Mouse (Mus musculus): Measurements from ENCODE around the gene Fgfr2. TPM values are rescaled to one million over a fixed set of nuclear protein-coding genes. Genes with fewer than 3 reads are reported as not detected.
"Not testable (repeated sequence)": the region's sequence is repeated elsewhere in the genome, so short reads cannot be mapped to it uniquely, and the experiment has no call there.

The Fgfr2 gene
- polyA plus RNA-seq, 1 experiment, result 114 TPM

DNA sequence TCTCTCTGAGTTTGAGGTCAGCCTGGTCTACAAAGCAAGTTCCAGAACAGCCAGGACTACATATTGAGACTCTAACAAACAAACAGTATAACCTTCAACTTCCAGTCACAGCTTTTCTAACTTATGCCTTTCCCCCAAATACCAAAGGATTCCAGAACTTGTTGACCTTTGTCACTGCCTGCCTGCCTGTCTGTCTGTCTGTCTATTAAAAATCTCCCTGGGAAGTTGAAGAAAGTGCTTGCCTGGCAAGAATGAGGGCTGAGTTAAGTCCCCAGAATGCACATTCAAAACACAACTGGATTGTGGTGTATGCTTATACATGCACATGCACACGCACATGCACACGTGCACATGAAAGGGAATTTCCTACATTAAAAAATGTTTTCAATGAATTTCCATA, 2502.1 kb downstream of the Fgfr2 start:
- DNase-seq, result no peak
- TF ChIP-seq POLR2A (IDR thresholded peaks at IDR 0.05; ENCODE audit: borderline replicate concordance, extremely low read depth, low read depth, low read length), result no peak
- no peak for TF ChIP-seq CTCF (IDR thresholded peaks at IDR 0.05; ENCODE audit: insufficient read depth, low read length)
- no peaks in the 10 kb centered on the region for H3K4me1 ChIP-seq (ENCODE audit: control insufficient read depth, insufficient read depth, low read length)
- H3K4me3 ChIP-seq (replicated peaks; ENCODE audit: extremely low read depth, low read depth, low read length), result no peak overlapping the region
- 86% methylated on average over 2 of the region's 2 CpGs for WGBS

DNA sequence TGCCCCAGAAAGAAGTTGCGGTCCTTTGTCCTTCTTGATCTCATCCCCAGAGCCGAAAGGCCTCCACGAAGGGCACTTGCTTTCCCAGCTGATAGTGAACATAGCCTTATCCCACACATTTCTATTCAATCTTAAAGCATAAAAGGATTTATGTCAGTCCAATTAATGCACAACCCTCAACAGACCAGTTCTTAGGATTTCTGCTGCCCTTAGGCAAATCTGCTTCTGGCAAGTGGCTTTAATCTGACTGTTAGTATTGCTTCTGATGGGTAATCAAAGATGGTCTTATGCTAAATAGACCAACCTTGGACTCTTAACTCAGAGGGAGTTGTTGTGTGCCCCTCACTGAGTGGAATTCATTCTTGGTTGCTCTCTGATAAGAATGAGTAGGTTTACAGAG, 2505.6 kb downstream of the Fgfr2 start:
- H3K4me3 ChIP-seq (replicated peaks; ENCODE audit: extremely low read depth, low read depth, low read length), result no peak overlapping the region
- no peak for TF ChIP-seq CTCF (IDR thresholded peaks at IDR 0.05; ENCODE audit: insufficient read depth, low read length)
- DNase-seq, result no peak
- no peaks in the 10 kb centered on the region for H3K4me1 ChIP-seq (ENCODE audit: control insufficient read depth, insufficient read depth, low read length)
- 94% methylated on average over 3 of the region's 3 CpGs for WGBS

DNA sequence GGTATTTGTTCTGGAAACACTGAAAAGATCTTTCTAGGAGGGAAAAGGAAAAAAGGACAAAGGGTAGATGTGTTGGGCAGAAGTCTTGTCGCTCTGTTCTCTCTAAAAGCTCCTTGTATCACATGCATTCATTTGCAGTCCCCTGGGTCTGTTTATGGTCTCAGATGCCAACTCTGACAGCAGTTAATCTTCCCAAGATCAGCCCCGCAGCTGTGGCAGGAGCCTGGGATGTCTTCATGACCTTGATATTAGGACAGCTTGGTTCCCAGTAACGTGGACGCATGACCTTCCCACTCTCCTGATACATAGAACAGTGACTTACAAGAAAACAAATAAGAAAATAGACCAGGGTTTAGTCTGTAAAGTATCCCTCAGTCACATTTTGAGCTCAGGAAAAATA, 2509.2 kb downstream of the Fgfr2 start:
- TF ChIP-seq CTCF (IDR thresholded peaks at IDR 0.05; ENCODE audit: insufficient read depth, low read length) (no peak), POLR2A (IDR thresholded peaks at IDR 0.05; ENCODE audit: borderline replicate concordance, extremely low read depth, low read depth, low read length) (no peak)
- WGBS, result 58% methylated on average over 4 of the region's 4 CpGs
- H3K4me3 ChIP-seq (replicated peaks; ENCODE audit: extremely low read depth, low read depth, low read length), result no peak overlapping the region
- no peaks in the 10 kb centered on the region for H3K4me1 ChIP-seq (ENCODE audit: control insufficient read depth, insufficient read depth, low read length)
- DNase-seq, result no peak

DNA sequence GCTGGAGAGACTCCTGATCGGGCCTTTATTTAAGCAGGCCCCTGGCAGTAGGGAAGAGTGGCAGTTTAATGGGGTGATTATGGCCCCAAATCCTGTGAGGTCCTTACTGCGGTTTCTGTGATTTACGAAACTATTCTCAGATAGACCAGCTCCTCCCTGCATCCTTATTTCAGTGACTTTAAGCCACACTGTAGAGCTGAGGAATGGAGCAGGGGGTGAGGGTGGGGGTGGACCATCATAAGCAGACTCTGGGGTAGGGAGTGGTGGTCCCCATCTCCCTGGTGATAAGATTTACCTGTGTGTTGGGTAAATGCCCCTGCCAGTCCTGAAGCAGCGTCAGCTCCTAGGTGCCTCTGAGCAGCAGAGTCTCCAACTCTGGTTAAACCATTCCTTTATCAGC, 2516.2 kb downstream of the Fgfr2 start:
- no peak for TF ChIP-seq POLR2A (IDR thresholded peaks at IDR 0.05; ENCODE audit: borderline replicate concordance, extremely low read depth, low read depth, low read length)
- no peak for TF ChIP-seq CTCF (IDR thresholded peaks at IDR 0.05; ENCODE audit: insufficient read depth, low read length)

DNA sequence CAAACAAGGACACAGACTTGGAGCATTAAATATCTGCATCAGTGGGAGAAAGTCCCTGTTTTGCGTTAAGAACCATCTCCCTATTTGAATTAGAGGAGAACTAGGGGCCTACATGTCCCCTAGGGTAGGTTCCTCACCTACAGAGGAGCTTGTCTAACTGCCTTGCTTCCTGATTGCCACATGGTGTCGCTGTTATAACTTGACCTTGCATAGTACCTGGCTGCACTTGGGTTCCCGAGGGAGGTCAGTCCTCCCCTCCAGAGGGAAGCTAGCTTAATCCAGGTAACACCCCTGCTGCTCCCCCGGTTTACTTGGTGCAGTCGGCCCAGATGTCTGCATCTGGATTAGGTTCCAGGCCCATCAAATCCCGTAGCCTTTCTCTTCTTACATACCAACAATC, 2518.0 kb downstream of the Fgfr2 start:
- WGBS, result 20% methylated on average over 6 of the region's 6 CpGs
- H3K4me3 ChIP-seq (replicated peaks; ENCODE audit: extremely low read depth, low read depth, low read length), result no peak overlapping the region
- H3K4me1 ChIP-seq (ENCODE audit: control insufficient read depth, insufficient read depth, low read length), result no peaks in the 10 kb centered on the region
- no peak for TF ChIP-seq POLR2A (IDR thresholded peaks at IDR 0.05; ENCODE audit: borderline replicate concordance, extremely low read depth, low read depth, low read length)
- peak; percentile 66 for TF ChIP-seq CTCF (IDR thresholded peaks at IDR 0.05; ENCODE audit: insufficient read depth, low read length)
- no peak for DNase-seq

More for the DNA sequence above, 2516.2 kb downstream of the Fgfr2 start:
- Histone ChIP-seq H3K4me1 (ENCODE audit: control insufficient read depth, insufficient read depth, low read length) (no peaks in the 10 kb centered on the region), H3K4me3 (replicated peaks; ENCODE audit: extremely low read depth, low read depth, low read length) (no peak overlapping the region)
- 94% methylated on average over 4 of the region's 4 CpGs for WGBS
- DNase-seq, result no peak

DNA sequence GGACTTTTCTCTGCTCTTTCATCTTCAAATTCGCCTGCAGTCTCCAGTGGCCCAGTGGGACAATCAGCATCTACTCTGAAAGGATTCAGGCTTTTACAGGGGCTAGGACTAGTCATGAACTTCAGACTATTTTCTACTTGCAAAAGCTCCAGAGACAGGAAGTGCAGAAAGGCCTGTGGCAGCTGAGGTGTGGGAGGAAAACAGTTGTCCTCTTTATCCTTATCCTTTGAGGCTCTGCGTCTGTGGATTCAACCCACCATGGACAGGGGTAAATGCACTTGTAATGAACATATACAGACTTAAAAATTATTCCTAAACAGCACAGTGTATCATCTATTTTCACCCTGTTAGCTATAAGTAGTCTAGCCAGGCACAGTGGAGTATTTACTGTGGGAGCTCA, 2518.8 kb downstream of the Fgfr2 start:
- no peak for TF ChIP-seq CTCF (IDR thresholded peaks at IDR 0.05; ENCODE audit: insufficient read depth, low read length)
- no peak for TF ChIP-seq POLR2A (IDR thresholded peaks at IDR 0.05; ENCODE audit: borderline replicate concordance, extremely low read depth, low read depth, low read length)
- Histone ChIP-seq H3K4me1 (ENCODE audit: control insufficient read depth, insufficient read depth, low read length) (no peaks in the 10 kb centered on the region), H3K4me3 (replicated peaks; ENCODE audit: extremely low read depth, low read depth, low read length) (no peak overlapping the region)
- no peak for DNase-seq
- 69% methylated on average over 2 of the region's 2 CpGs for whole genome bisulfite sequencing

DNA sequence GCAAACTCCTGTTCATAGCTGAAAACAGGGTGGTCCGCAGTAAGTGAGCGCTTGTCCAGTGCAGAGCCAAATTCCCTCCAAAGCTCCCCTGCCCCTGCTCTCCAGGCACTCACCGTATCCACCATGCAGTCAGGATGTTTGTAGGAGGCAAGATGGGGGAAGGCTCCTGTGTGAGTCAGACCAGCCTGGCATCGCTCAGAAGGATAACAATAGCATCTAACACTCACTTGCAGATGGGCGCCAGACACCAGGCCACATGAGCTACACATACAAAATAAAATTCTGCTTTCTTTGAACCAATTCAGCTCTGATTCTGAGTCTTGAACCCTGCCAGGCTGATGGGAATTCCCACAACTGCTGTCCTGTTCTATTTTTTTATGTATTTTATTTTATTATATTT, 2519.6 kb downstream of the Fgfr2 start:
- TF ChIP-seq POLR2A (IDR thresholded peaks at IDR 0.05; ENCODE audit: borderline replicate concordance, extremely low read depth, low read depth, low read length), result no peak
- TF ChIP-seq CTCF (IDR thresholded peaks at IDR 0.05; ENCODE audit: insufficient read depth, low read length), result no peak
- 81% methylated on average over 5 of the region's 5 CpGs for WGBS

DNA sequence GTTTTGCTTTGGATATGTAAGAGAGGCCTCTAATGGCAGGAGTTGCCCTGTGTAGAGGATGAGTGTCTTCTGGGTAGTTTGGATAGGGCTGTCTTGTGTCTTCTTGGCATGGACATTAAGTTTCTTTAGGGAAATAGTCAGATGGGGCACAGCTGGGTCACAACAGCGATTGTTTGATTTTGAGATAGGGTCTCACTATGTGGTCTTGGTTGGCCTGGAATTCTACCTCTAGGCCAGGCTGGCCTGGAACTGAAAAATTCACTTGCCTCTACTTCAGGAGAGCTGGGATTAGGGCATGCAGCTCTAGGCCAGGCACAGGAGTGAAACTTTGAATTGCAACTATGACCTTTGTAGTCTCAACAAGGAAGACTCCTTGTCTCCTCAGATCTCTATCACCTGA, 2520.3 kb downstream of the Fgfr2 start:
- Histone ChIP-seq H3K4me1 (ENCODE audit: control insufficient read depth, insufficient read depth, low read length) (no peaks in the 10 kb centered on the region), H3K4me3 (replicated peaks; ENCODE audit: extremely low read depth, low read depth, low read length) (no peak overlapping the region)
- 75% methylated on average over 1 of the region's 1 CpGs for WGBS
- no peak for TF ChIP-seq POLR2A (IDR thresholded peaks at IDR 0.05; ENCODE audit: borderline replicate concordance, extremely low read depth, low read depth, low read length)
- TF ChIP-seq CTCF (IDR thresholded peaks at IDR 0.05; ENCODE audit: insufficient read depth, low read length), result no peak
- DNase-seq, result no peak

More for the DNA sequence above, 2519.6 kb downstream of the Fgfr2 start:
- no peaks in the 10 kb centered on the region for H3K4me1 ChIP-seq (ENCODE audit: control insufficient read depth, insufficient read depth, low read length)
- H3K4me3 ChIP-seq (replicated peaks; ENCODE audit: extremely low read depth, low read depth, low read length), result no peak overlapping the region
- DNase-seq, result no peak

DNA sequence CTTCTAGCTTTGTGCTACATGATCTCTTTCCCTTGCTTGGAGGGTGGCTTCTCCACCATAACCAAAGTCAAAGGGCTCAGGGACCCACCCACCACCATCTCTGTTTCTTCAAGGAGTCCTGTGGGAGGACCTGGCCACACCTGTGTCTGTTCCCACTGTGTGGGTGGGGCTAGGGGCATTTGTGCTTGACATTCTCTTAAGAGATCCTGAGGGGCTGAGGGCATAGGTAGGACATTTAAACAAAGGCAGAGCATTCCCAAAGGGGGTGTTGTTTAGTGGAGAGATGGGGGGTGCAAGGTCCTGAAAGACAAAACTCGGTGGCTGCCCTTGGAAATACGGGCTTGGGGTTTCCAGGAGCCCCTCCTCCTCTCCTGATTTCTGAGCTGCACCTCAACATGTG, 2522.6 kb downstream of the Fgfr2 start:
- no peak overlapping the region for H3K4me3 ChIP-seq (replicated peaks; ENCODE audit: extremely low read depth, low read depth, low read length)
- no peaks in the 10 kb centered on the region for H3K4me1 ChIP-seq (ENCODE audit: control insufficient read depth, insufficient read depth, low read length)
- DNase-seq, result no peak
- WGBS, result 48% methylated on average over 2 of the region's 2 CpGs
- no peak for TF ChIP-seq CTCF (IDR thresholded peaks at IDR 0.05; ENCODE audit: insufficient read depth, low read length)
- no peak for TF ChIP-seq POLR2A (IDR thresholded peaks at IDR 0.05; ENCODE audit: borderline replicate concordance, extremely low read depth, low read depth, low read length)

DNA sequence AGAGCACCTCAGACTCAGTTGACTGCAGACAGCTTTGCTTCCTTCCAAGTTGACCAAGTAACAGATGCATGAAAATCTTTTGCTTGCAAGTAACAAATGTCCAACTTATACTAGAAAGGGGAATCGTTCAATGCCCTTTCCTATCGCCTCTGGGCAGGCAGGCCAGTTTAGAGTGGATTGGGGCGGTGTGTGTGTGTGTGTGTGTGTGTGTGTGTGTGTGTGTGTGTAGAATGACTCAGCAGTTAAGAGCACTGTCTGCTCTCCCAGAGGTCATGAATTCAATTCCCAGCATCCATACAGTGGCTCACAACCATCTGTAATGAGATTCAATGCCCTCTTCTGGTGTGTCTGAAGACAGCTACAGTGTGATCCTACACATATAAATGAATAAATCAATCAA, 2523.1 kb downstream of the Fgfr2 start:
- WGBS, result 77% methylated on average over 3 of the region's 3 CpGs
- no peak for DNase-seq
- H3K4me3 ChIP-seq (replicated peaks; ENCODE audit: extremely low read depth, low read depth, low read length), result no peak overlapping the region
- H3K4me1 ChIP-seq (ENCODE audit: control insufficient read depth, insufficient read depth, low read length), result no peaks in the 10 kb centered on the region
- TF ChIP-seq POLR2A (IDR thresholded peaks at IDR 0.05; ENCODE audit: borderline replicate concordance, extremely low read depth, low read depth, low read length), result no peak
- no peak for TF ChIP-seq CTCF (IDR thresholded peaks at IDR 0.05; ENCODE audit: insufficient read depth, low read length)

DNA sequence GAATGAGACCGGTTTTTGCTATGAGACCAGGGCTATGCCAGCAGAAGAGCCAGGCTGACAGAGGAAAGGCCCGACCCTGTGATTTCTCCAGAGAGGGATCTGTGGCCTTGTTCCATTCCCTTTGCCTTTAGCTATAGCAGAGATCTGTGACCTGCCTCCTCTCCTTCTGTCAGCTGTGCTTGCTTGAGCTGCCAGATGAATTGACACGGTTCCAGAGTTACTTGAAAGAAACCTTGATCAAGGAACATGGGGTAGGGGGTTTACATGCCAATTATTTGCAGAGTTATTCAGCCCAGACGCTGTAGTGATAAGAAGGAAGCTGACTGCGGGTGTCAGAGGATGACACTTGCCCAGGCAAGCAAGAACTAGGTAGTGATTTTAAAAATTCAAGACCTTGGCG, 2525.6 kb downstream of the Fgfr2 start:
- DNase-seq, result no peak
- WGBS, result 72% methylated on average over 6 of the region's 6 CpGs
- Histone ChIP-seq H3K4me3 (replicated peaks; ENCODE audit: extremely low read depth, low read depth, low read length) (no peak overlapping the region), H3K4me1 (ENCODE audit: control insufficient read depth, insufficient read depth, low read length) (no peaks in the 10 kb centered on the region)
- TF ChIP-seq CTCF (IDR thresholded peaks at IDR 0.05; ENCODE audit: insufficient read depth, low read length), result no peak
- TF ChIP-seq POLR2A (IDR thresholded peaks at IDR 0.05; ENCODE audit: borderline replicate concordance, extremely low read depth, low read depth, low read length), result no peak

DNA sequence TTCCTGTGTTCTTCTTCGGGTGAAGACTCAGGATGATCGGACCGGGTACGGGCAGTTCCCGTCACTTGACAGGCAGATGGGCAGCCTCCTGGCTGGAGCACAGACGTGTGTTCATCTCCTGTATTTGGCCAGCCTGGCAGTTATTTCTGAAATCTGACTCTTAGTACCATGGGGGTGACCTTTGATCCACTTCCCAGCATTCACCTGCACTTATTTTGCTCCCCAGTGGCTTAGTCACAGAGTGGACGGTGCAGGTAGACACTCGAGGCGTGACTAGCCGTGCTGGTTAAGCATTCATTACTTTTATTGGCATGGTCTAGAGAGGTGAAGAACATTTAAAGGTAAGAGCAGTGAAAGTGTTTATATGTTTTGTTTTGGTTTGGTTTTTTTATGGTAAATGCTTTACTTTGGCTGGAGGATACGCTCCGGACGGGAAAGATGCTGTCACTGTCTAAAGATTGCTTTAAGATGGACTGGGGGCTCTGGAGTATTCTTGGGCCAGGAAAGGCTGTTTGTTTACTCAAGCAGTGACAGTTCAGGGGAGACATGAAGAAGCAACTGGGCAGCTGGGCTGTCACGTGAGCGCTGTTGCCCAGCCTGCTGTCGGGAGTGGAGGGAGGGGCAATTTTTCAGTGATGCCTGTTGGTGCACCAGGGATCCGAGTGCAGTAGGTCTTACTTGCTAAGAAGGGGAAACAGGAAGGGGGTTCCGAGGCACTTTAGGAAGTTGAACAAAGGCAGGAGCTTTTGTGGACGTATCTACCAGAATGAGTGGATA, 2526.9 kb downstream of the Fgfr2 start:
- not testable (repeated sequence) for H3K4me1 ChIP-seq (ENCODE audit: control insufficient read depth, insufficient read depth, low read length); DNase-seq; H3K4me3 ChIP-seq (replicated peaks; ENCODE audit: extremely low read depth, low read depth, low read length)
- WGBS, result 24% methylated on average over 9 of the region's 19 CpGs

DNA sequence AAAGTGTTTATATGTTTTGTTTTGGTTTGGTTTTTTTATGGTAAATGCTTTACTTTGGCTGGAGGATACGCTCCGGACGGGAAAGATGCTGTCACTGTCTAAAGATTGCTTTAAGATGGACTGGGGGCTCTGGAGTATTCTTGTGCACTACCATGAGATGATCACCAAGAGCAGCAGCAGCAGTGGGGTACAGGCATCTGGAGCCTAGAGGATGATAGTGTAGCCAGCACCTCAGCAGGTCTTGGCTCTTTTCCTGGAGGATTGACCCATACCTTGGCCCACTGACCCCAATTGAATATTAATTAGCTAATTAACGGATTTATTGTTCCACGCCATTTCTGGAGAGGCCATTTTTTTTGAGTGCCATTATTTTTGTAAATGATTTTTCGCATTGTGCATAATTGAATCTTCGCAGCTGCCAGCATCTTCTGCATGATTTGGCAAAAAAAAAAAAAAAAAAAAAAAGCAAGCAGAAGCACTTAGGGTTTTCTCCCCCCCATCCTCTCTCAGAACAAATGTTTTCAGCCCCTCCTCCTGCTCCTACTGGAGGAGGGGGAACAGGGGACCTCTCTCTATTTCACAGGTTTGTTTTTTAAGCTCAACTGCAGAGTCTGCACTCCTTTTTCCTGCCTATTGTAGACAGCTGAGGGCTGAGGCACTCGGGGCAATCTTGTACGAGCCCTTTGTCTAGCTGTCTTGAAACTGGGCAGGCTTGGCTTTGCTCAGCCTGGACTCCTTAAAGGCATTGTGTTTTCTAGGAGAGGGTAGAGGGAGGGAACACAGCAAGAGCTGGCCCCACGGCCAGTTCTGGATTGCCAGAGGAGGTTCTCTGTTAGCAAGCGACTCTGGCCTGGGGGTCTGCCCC, 2529.5 kb downstream of the Fgfr2 start:
- DNase-seq; H3K4me3 ChIP-seq (replicated peaks; ENCODE audit: extremely low read depth, low read depth, low read length); H3K4me1 ChIP-seq (ENCODE audit: control insufficient read depth, insufficient read depth, low read length): not testable (repeated sequence)
- WGBS, result 74% methylated on average over 9 of the region's 11 CpGs
